Mouse (Mus musculus) CH12.LX (cell line): ENCODE measurements at regions not wholly inside any gene's neighbourhood (a gene's known extent, or its start where the extent isn't known, plus 50 kb on each side); places are given as distances from the start of the nearest gene placed in this dataset.

Experiments used
- DNase-seq: peaks from one replicate; pipeline ENCODE4 v3.0.0-alpha.2; 2013; ENCODE audit errors: extremely low read depth
- H3K27ac ChIP-seq: 2 replicates; pipeline ENCODE4 v1.5.1; 2012; ENCODE audit warnings: low read depth, mild to moderate bottlenecking, control low read depth, moderate library complexity; ENCODE audit not compliant: insufficient read depth
- H3K27me3 ChIP-seq: replicated peaks from 2 replicates; pipeline ENCODE3; 2012; ENCODE audit warnings: inconsistent platforms
- H3K36me3 ChIP-seq, 2 experiments: replicated peaks in 1 of 2; 2 replicates each; pipeline versions ENCODE3 to v1.6.1; 2012; ENCODE audit warnings: inconsistent platforms in 1 of 2, low read length in 1 of 2, mild to moderate bottlenecking in 1 of 2, mixed read lengths in 1 of 2, moderate library complexity in 1 of 2; ENCODE audit not compliant: control insufficient read depth in 1 of 2, insufficient read depth in 1 of 2
- H3K4me1 ChIP-seq, 2 experiments: 2 replicates each; pipeline ENCODE4 v1.6.1; 2012; ENCODE audit warnings: inconsistent platforms in 1 of 2, moderate library complexity in 1 of 2; ENCODE audit not compliant: insufficient read depth in 2 of 2, control insufficient read depth in 1 of 2
- H3K4me2 ChIP-seq: 2 replicates; pipeline ENCODE4 v1.6.1; 2012; ENCODE audit warnings: low read depth, mild to moderate bottlenecking, control low read depth; ENCODE audit not compliant: poor library complexity, insufficient read depth, severe bottlenecking
- H3K4me3 ChIP-seq, 3 experiments: fragments of 150-350 bp in 1 of 3; sonication (generic) in 1 of 3; replicated peaks in 1 of 3; 2 replicates each; pipeline versions ENCODE3 to v1.5.1; 2011 to 2012; ENCODE audit warnings: low read depth in 2 of 3, low read length in 2 of 3, mild to moderate bottlenecking in 2 of 3, moderate library complexity in 2 of 3, control low read depth in 1 of 3, improper control_type of control experiment in 1 of 3, inconsistent platforms in 1 of 3, mixed read lengths in 1 of 3; ENCODE audit not compliant: poor library complexity in 1 of 3
- H3K79me2 ChIP-seq: replicated peaks from 2 replicates; pipeline ENCODE4 v1.6.1; 2012; ENCODE audit warnings: mild to moderate bottlenecking, moderate library complexity; ENCODE audit not compliant: control insufficient read depth, poor library complexity, insufficient read depth, severe bottlenecking; ENCODE audit errors: extremely low read depth
- H3K9ac ChIP-seq: 2 replicates; pipeline ENCODE4 v1.6.1; 2012; ENCODE audit warnings: low read depth, mild to moderate bottlenecking, control low read depth, moderate library complexity; ENCODE audit not compliant: insufficient read depth
- H3K9me3 ChIP-seq: replicated peaks from 2 replicates; pipeline ENCODE3; 2012; ENCODE audit warnings: low read length, inconsistent platforms, mixed read lengths
- CHD1 ChIP-seq: IDR thresholded peaks from 2 replicates; pipeline ENCODE4 v1.6.1; 2012; ENCODE audit warnings: low read depth, low read length, improper control_type of control experiment, inconsistent platforms
- ELF1 ChIP-seq: IDR thresholded peaks from 2 replicates; pipeline ENCODE4 v1.6.1; 2014; ENCODE audit warnings: low read depth, mild to moderate bottlenecking, inconsistent platforms, low read length, improper control_type of control experiment
- EP300 ChIP-seq: IDR thresholded peaks from 2 replicates; pipeline ENCODE4 v1.6.1; 2011; ENCODE audit warnings: low read length, improper control_type of control experiment
- ETS1 ChIP-seq: conservative IDR thresholded peaks from 2 replicates; pipeline ENCODE4 v1.6.1; 2012; ENCODE audit warnings: low read depth, mild to moderate bottlenecking, inconsistent platforms, low read length, improper control_type of control experiment, moderate library complexity
- GABPA ChIP-seq: IDR thresholded peaks from 2 replicates; pipeline ENCODE4 v1.6.1; 2012; ENCODE audit warnings: low read depth, low read length, improper control_type of control experiment, inconsistent platforms; ENCODE audit not compliant: insufficient replicate concordance
- HCFC1 ChIP-seq: IDR thresholded peaks from 2 replicates; pipeline ENCODE4 v1.6.1; 2012; ENCODE audit warnings: low read depth, mild to moderate bottlenecking, inconsistent platforms, low read length, improper control_type of control experiment
- JUN ChIP-seq: IDR thresholded peaks from 2 replicates; pipeline ENCODE4 v1.6.1; 2011; ENCODE audit warnings: low read depth, mild to moderate bottlenecking, low read length, improper control_type of control experiment, moderate library complexity; ENCODE audit not compliant: insufficient read depth
- KAT2A ChIP-seq: IDR thresholded peaks from 2 replicates; pipeline ENCODE4 v1.6.1; 2012; ENCODE audit warnings: low read length, improper control_type of control experiment, inconsistent platforms; ENCODE audit not compliant: insufficient replicate concordance
- MAFK ChIP-seq: IDR thresholded peaks from 2 replicates; pipeline ENCODE4 v1.6.1; 2011; ENCODE audit warnings: low read length, improper control_type of control experiment; ENCODE audit not compliant: insufficient replicate concordance
- MXI1 ChIP-seq: IDR thresholded peaks from 2 replicates; pipeline ENCODE4 v1.6.1; 2011; ENCODE audit warnings: mild to moderate bottlenecking, low read depth, low read length, improper control_type of control experiment
- NELFE ChIP-seq: IDR thresholded peaks from 2 replicates; pipeline ENCODE4 v1.6.1; 2011; ENCODE audit warnings: low read depth, low read length, improper control_type of control experiment
- NRF1 ChIP-seq: IDR thresholded peaks from 2 replicates; pipeline ENCODE4 v1.6.1; 2014; ENCODE audit warnings: low read depth, mild to moderate bottlenecking, inconsistent platforms, low read length, improper control_type of control experiment, moderate library complexity
- POLR2A ChIP-seq: IDR thresholded peaks from 2 replicates; pipeline ENCODE4 v1.6.1; 2011; ENCODE audit warnings: low read depth, mild to moderate bottlenecking, improper control_type of control experiment, low read length
- POLR2AphosphoS2 ChIP-seq: IDR thresholded peaks from 2 replicates; pipeline ENCODE4 v1.6.1; 2011; ENCODE audit warnings: low read depth, low read length, improper control_type of control experiment
- SIN3A ChIP-seq: IDR thresholded peaks from 2 replicates; pipeline ENCODE4 v1.6.1; 2012; ENCODE audit warnings: low read length, improper control_type of control experiment, inconsistent platforms
- SMC3 ChIP-seq: IDR thresholded peaks from 2 replicates; pipeline ENCODE4 v1.6.1; 2011; ENCODE audit warnings: low read depth, low read length, improper control_type of control experiment
- TBP ChIP-seq: conservative IDR thresholded peaks from 2 replicates; pipeline ENCODE4 v1.6.1; 2011; ENCODE audit warnings: low read depth, low read length, improper control_type of control experiment
- TCF12 ChIP-seq: IDR thresholded peaks from 2 replicates; pipeline ENCODE4 v1.6.1; 2014; ENCODE audit warnings: low read depth, mild to moderate bottlenecking, inconsistent platforms, low read length, improper control_type of control experiment
- UBTF ChIP-seq: IDR thresholded peaks from 2 replicates; pipeline ENCODE4 v1.6.1; 2012; ENCODE audit warnings: low read depth, mild to moderate bottlenecking, inconsistent platforms, low read length, improper control_type of control experiment, moderate library complexity
- USF1 ChIP-seq: IDR thresholded peaks from 2 replicates; pipeline ENCODE4 v1.6.1; 2014; ENCODE audit warnings: low read depth, mild to moderate bottlenecking, inconsistent platforms, low read length, improper control_type of control experiment
- USF2 ChIP-seq: conservative IDR thresholded peaks from 2 replicates; pipeline ENCODE4 v1.6.1; 2011; ENCODE audit warnings: low read depth, low read length, improper control_type of control experiment
- ZNF384 ChIP-seq: IDR thresholded peaks from 2 replicates; pipeline ENCODE4 v1.6.1; 2012; ENCODE audit warnings: low read depth, low read length, improper control_type of control experiment, inconsistent platforms
- dilution Hi-C: fragments of 300-500 bp; cut with MboI; formaldehyde crosslinking; loops from 2 replicates; pipeline ENCODE4 v1.14.3; 2020; ENCODE audit warnings: low sequenced_read_pairs; ENCODE audit not compliant: extremely low pct_unique_long_range_greater_than_20kb, extremely low pct_ligation_motif_present
- in situ Hi-C: fragments of 300-500 bp; cut with MboI; formaldehyde crosslinking; loops from 3 replicates; pipeline ENCODE4 v1.14.3; 2019; ENCODE audit warnings: low sequenced_read_pairs, low pct_ligation_motif_present, low pct_unique_long_range_greater_than_20kb, mixed read lengths

DNA sequence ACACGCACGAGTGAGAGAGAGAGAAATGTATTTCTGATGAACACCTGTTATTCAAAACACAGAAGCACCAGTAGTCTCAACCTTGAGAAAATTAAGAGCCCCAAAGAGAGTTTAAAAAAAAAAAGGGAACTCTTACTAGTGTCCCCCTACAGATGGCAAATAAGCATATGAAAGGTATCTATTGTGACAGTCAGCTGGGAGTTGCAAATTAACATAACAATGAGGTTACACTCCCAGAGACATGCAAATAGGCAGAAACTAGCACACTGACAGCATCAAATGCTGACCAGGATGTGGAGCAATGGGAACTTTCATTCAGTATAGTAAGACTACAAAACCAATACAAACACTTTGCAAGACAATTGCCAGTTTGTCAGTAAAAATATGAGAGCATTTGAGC lies 619.1 kb upstream of the Zeb2 start:
- peak; percentile 17 for DNase-seq
- Histone ChIP-seq H3K4me3 (no peak overlapping the region), H3K79me2 (no peaks in the 10 kb centered on the region), H3K27me3 (no peaks in the 10 kb centered on the region), H3K4me1 (peaks cover 0 to 7% of the 10 kb centered on the region in 2 experiments; a peak in 2 of 4 replicates), H3K9ac (no peak overlapping the region), H3K36me3 (no peaks in the 10 kb centered on the region), H3K9me3 (no peaks in the 10 kb centered on the region), H3K27ac (no peak overlapping the region), H3K4me2 (no peak overlapping the region)
- dilution Hi-C loops: no loop called here
- in situ Hi-C loops: no loop called here
- TF ChIP-seq ELF1 (no peak), SIN3A (peak; percentile 60; the same call in 1 of the 2 replicates), ZNF384 (peak; percentile 48; the same call in 1 of the 2 replicates), ETS1 (peak; percentile 64; the same call in 1 of the 2 replicates)

- H3K4me1 ChIP-seq: no peaks in the 10 kb centered on the region
- no peaks in the 10 kb centered on the region for H3K27me3 ChIP-seq
- no peak for DNase-seq
- dilution Hi-C loops: no loop called here
- H3K9me3 ChIP-seq: no peaks in the 10 kb centered on the region
- no peak overlapping the region for H3K4me2 ChIP-seq
- in situ Hi-C loops: no loop called here
- no peak overlapping the region for H3K4me3 ChIP-seq
- no peak overlapping the region for H3K27ac ChIP-seq
- H3K79me2 ChIP-seq: no peaks in the 10 kb centered on the region
- TF ChIP-seq POLR2A (no peak), HCFC1 (no peak), TBP (no peak), UBTF (no peak), NRF1 (no peak), EP300 (no peak), CHD1 (no peak), JUN (no peak), POLR2AphosphoS2 (no peak), SMC3 (no peak), MXI1 (no peak), USF2 (no peak), GABPA (no peak), MAFK (no peak), TCF12 (no peak), USF1 (no peak), ELF1 (no peak), KAT2A (no peak), NELFE (no peak)
- H3K9ac ChIP-seq: no peak overlapping the region
- H3K36me3 ChIP-seq: no peaks in the 10 kb centered on the region
Observed at GRCm38 (mm10) chr2:45713997-45714396, 596.8 kb upstream of the Zeb2 start.
